Mouse (Mus musculus): Measurements from ENCODE around the gene Mxi1. TPM values are rescaled to one million over a fixed set of nuclear protein-coding genes. Genes with fewer than 3 reads are reported as not detected.

Mxi1 gene
- polyA plus RNA-seq, 2 experiments from 2014 or later: 4.7 to 4.9 TPM

Other genes with a start within 250 kb of the Mxi1 start
- 100 to 1,000 TPM; 113 to 128 TPM for gene Add3, start 170.1 kb upstream of the Mxi1 start, polyA plus RNA-seq (2017; shearing (Covaris generic))
- not detected for gene Gm10197, start 61.2 kb downstream of the Mxi1 start, polyA plus RNA-seq (2017; shearing (Covaris generic))
- gene Smndc1, start 80.1 kb downstream of the Mxi1 start, polyA plus RNA-seq (2017; shearing (Covaris generic)): 10 to 100 TPM; 35.9 TPM
- gene Dusp5, start 218.6 kb downstream of the Mxi1 start, polyA plus RNA-seq (2017; shearing (Covaris generic)): 10 to 100 TPM; 10.2 to 11.4 TPM